Mouse (Mus musculus) bone marrow, adult 2 months (tissue): ENCODE results near the gene Mprip.

Experiments
- CTCF ChIP-seq: fragments of 200-500 bp; IDR thresholded peaks from 2 replicates; pipeline ENCODE4 v1.5.1; 2011; ENCODE audit warnings: low read length, control low read depth; ENCODE audit not compliant: control insufficient read depth, insufficient read depth
- POLR2A ChIP-seq: fragments of 200-500 bp; IDR thresholded peaks from 2 replicates; pipeline ENCODE4 v1.6.1; 2011; ENCODE audit warnings: low read depth, mild to moderate bottlenecking, control low read depth, low read length, borderline replicate concordance; ENCODE audit not compliant: control insufficient read depth

DNA sequence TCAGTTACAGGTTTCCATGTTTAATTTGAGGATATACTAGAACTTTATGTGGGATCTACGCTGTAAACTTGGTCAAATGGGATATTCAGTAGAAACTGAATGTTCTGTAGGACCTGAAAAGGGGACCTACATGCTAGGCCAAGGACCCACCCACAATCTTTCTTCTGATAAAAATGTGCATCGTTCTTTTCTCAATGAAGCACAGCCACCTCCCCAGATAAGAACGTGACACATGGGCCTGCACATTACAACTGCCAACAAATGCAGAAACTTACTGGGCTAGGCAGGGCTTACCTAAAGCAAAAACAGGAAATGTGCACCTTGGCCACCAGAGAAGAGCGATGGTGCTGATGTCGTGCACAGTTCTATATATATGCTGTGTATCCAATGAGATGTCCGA is 93.4 kb downstream of the Mprip start:
- TF ChIP-seq POLR2A (no peak), CTCF (no peak)
